Mouse (Mus musculus): ENCODE data around the gene 6430550D23Rik. TPM values are rescaled to one million over a fixed set of nuclear protein-coding genes. Genes with fewer than 3 reads are reported as not detected.
A peak's percentile ranks its signal among the peaks of the same experiment; 100 is the strongest.
"Not testable (repeated sequence)": the region's sequence is repeated elsewhere in the genome, so short reads cannot be mapped to it uniquely, and the experiment has no call there.

6430550D23Rik gene
- polyA plus RNA-seq, 1 experiment: 1.8 TPM

DNA sequence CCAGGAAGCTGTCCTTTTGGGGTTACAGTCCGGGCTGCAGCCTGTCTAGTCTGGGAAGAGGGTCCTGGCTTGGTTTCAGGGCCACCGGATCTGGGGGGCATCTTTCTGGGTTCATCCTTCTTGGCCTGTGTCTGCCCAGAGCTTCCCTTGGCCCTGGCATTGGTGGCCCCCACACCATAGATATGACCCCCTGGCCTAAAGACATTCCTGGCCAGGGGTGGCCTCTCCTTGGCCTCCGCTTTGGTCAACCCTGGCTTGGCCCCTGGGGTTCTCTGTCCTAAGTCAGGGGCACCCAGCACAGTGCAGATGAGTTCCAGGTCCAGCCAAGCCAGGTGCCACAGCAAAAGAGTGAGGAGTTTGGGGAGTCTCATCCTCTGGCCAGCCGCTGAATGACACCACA is 63.1 kb downstream of the 6430550D23Rik start:
- Histone ChIP-seq H3K4me3 (replicated peaks; ENCODE audit: extremely low read depth, low read depth, low read length) (no peak overlapping the region), H3K4me1 (ENCODE audit: control insufficient read depth, insufficient read depth, low read length) (no peaks in the 10 kb centered on the region)
- DNase-seq: no peak
- TF ChIP-seq CTCF (IDR thresholded peaks at IDR 0.05; ENCODE audit: insufficient read depth, low read length) (no peak), POLR2A (IDR thresholded peaks at IDR 0.05; ENCODE audit: borderline replicate concordance, extremely low read depth, low read depth, low read length) (no peak)
- 81% methylated on average over 4 of the region's 4 CpGs for WGBS

GRCm38 (mm10) chr2:155943463-155943862 is 64.3 kb downstream of the 6430550D23Rik start:
- 22% methylated on average over 8 of the region's 8 CpGs for WGBS
- no peak for TF ChIP-seq CTCF (IDR thresholded peaks at IDR 0.05; ENCODE audit: insufficient read depth, low read length)
- TF ChIP-seq POLR2A (IDR thresholded peaks at IDR 0.05; ENCODE audit: borderline replicate concordance, extremely low read depth, low read depth, low read length): no peak
- Histone ChIP-seq H3K4me1 (ENCODE audit: control insufficient read depth, insufficient read depth, low read length) (no peaks in the 10 kb centered on the region), H3K4me3 (replicated peaks; ENCODE audit: extremely low read depth, low read depth, low read length) (no peak overlapping the region)
- no peak for DNase-seq

- 73% methylated on average over 40 of the region's 40 CpGs for WGBS
- no peak for TF ChIP-seq POLR2A (IDR thresholded peaks at IDR 0.05; ENCODE audit: borderline replicate concordance, extremely low read depth, low read depth, low read length)
- TF ChIP-seq CTCF (IDR thresholded peaks at IDR 0.05; ENCODE audit: insufficient read depth, low read length): no peak
- DNase-seq: no peak
- H3K4me3 ChIP-seq (replicated peaks; ENCODE audit: extremely low read depth, low read depth, low read length): no peak overlapping the region
- H3K4me1 ChIP-seq (ENCODE audit: control insufficient read depth, insufficient read depth, low read length): no peaks in the 10 kb centered on the region
Observed at GRCm38 (mm10) chr2:155941697-155942442, 65.9 kb downstream of the 6430550D23Rik start.

DNA sequence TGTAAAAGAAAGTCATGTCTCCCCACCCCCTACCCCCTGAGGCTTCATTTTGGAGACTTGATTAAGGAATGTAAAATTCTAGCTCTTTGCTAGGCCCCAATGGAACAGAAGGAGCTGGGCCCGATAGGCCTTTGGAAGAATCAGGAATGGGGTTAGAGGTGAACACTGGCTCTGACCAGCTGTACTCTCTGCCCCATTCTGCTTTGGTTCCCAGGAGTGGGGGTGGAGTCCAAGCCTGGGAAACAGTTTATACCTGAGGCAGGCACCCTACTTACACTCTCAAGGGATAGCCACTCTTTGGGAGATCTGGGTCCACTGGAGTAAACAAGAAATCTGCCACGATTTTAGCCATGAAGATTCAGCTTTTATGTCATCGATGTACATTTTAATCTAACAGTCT is 67.1 kb downstream of the 6430550D23Rik start, which contains the start of gene Gm15557:
Gene Gm15557, plus strand, starts transcription at position 48 of the 400 bp plus-strand sequence.
- DNase-seq: no peak
- H3K4me3 ChIP-seq (replicated peaks; ENCODE audit: extremely low read depth, low read depth, low read length): no peak within 1 kb of the TSS
- 86% methylated on average over 3 of the region's 3 CpGs for WGBS
- TF ChIP-seq CTCF (IDR thresholded peaks at IDR 0.05; ENCODE audit: insufficient read depth, low read length) (no peak), POLR2A (IDR thresholded peaks at IDR 0.05; ENCODE audit: borderline replicate concordance, extremely low read depth, low read depth, low read length) (no peak)
- no peaks in the 10 kb centered on the region for H3K4me1 ChIP-seq (ENCODE audit: control insufficient read depth, insufficient read depth, low read length)

DNA sequence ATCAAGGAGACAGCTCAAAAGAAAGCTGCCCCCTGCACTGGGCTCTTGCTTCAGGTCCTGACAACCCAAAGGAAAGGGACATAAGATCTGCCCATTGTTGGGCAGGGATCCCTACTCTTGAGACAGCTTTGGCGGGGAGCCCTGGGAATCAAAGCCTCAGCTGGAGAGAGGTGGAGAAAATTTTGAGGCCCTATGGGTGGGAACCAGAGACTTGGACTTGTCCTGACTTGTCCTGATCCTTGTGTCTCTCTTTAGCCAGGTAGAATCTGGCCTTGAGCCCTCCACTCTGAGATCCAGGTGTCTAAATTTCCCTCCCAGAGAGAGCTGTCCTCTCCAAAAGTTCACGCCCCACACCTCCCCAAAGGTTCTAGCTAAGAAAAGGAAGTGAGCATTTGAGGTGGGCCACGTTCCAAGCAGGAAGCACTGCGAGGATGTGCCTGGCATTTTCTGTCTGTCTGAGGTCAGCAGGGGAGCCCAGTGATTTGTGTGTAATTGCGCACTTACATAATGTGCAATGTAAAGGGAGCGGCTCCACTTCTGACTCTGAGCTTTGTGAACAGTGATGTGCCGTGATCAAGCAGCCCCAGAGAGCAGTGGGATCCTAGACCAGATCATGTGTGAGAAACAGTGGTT is 67.8 kb downstream of the 6430550D23Rik start:
- DNase-seq: no peak
- 43% methylated on average over 7 of the region's 7 CpGs for WGBS
- TF ChIP-seq CTCF (IDR thresholded peaks at IDR 0.05; ENCODE audit: insufficient read depth, low read length) (no peak), POLR2A (IDR thresholded peaks at IDR 0.05; ENCODE audit: borderline replicate concordance, extremely low read depth, low read depth, low read length) (no peak)
- Histone ChIP-seq H3K4me3 (replicated peaks; ENCODE audit: extremely low read depth, low read depth, low read length) (no peak overlapping the region), H3K4me1 (ENCODE audit: control insufficient read depth, insufficient read depth, low read length) (no peaks in the 10 kb centered on the region)

DNA sequence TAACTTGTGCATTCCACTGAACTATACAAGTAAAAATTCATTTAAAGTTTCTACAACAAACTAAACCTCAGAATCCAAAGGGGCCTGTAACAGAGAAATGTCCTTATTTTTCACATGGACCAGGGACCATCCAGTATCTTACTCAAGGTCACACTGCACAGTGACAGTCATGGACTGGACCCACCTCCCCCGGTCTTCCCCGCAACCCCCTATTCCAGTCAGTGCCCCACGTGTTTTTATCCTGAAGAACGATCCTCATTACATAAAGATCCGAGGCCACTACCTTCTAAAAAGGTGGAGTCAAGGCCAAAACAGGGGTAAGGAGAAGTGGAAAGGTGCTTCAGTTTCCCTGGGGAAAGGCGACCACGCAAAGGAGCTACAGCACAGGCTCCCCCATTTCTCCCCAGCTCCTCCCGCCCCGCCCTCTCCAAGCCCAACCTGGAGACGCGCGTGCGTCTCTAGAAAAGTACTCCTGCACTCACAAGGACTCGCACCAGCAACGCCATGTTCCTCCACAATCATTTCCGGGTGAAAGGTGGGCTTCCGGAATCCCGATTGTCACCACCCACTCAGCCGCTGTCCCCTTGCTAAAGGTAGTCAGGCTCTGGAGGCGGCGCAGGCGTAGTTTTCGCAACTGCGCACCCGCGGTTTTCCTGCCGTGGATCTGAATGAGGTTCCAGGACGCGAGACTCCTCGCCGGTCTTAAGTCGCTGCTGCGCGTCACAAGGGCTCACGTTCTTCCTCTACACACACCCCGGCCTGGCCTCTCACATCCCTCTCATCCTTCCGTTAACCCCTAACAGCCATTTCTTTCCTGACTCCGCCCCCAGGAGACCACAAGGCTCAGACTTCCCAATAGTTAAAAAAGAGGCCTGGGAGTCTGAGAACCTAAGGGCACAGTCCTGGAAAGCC is 78.0 kb downstream of the 6430550D23Rik start, which contains the start of gene Uqcc1:
Gene Uqcc1, minus strand, starts transcription at position 780 of the 912 bp plus-strand sequence.
- Histone ChIP-seq H3K4me1 (ENCODE audit: control insufficient read depth, insufficient read depth, low read length) (peaks cover 6% of the 10 kb centered on the region; the same call in 1 of the 2 replicates), H3K4me3 (replicated peaks; ENCODE audit: extremely low read depth, low read depth, low read length) (peak within 1 kb of the TSS; percentile 81)
- DNase-seq: peak; percentile 87
- WGBS: under 1% methylated on average over 38 of the region's 38 CpGs
- TF ChIP-seq POLR2A (IDR thresholded peaks at IDR 0.05; ENCODE audit: borderline replicate concordance, extremely low read depth, low read depth, low read length): peak; percentile 85; the same call in 1 of the 2 replicates
- TF ChIP-seq CTCF (IDR thresholded peaks at IDR 0.05; ENCODE audit: insufficient read depth, low read length): no peak

DNA sequence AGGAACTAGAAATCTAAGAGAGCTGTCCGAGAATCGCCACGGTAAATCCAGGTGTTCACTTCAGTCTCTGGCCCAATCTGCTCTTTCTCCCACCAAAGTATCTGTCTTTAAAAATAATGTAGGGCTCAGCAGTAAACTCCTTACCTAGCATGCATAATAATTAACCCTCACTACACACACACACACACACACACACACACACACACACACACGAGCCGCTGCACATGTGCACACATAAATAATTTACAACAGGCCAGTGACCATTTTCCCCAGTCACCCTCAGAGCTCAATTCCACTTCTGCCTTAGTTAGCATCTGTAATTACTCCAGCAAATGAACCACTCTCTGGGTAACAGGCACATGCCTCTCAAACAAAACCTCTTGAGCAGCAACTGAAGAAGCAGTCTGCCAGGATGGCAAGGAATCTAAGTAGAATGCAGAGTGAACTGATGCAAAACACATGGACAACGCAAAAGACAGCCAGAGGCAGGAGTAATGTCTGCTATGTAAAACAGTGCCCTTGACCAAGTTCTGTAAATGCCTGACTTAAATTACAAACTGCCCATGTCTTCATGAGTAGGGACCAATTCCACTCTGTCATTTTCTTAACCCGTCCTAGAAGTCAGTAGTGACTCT is 78.9 kb downstream of the 6430550D23Rik start:
- DNase-seq: no peak
- Histone ChIP-seq H3K4me1 (ENCODE audit: control insufficient read depth, insufficient read depth, low read length) (peaks cover 6% of the 10 kb centered on the region; the same call in 1 of the 2 replicates), H3K4me3 (replicated peaks; ENCODE audit: extremely low read depth, low read depth, low read length) (no peak overlapping the region)
- TF ChIP-seq POLR2A (IDR thresholded peaks at IDR 0.05; ENCODE audit: borderline replicate concordance, extremely low read depth, low read depth, low read length) (no peak), CTCF (IDR thresholded peaks at IDR 0.05; ENCODE audit: insufficient read depth, low read length) (no peak)
- WGBS: 66% methylated on average over 7 of the region's 7 CpGs

DNA sequence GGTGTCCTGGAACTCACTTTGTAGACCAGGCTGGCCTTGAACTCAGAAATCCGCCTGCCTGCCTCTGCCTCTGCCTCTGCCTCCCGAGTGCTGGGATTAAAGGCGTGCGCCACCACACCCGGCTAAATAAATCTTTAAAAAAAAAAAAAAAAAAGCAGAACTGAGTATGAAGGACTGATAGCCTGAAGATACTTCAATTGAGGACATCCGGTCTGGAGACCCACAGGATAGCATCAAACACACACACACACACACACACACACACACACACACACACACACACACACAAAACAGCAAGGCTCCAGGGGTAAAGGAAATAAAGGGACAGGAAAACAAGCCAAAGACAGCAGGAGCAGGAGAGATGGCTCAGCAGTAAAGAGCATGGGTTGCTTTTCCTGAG is 82.6 kb downstream of the 6430550D23Rik start:
- H3K4me1 ChIP-seq (ENCODE audit: control insufficient read depth, insufficient read depth, low read length); DNase-seq; H3K4me3 ChIP-seq (replicated peaks; ENCODE audit: extremely low read depth, low read depth, low read length): not testable (repeated sequence)
- 88% methylated on average over 6 of the region's 6 CpGs for WGBS

Other genes with a start within 250 kb of the 6430550D23Rik start
- 0.03 and 0.06 TPM in 2 replicates for gene Mmp24, start 232.6 kb downstream of the 6430550D23Rik start, polyA plus RNA-seq (2012; rRNA removed)
- gene BC029722, start 188.6 kb downstream of the 6430550D23Rik start, polyA plus RNA-seq (2012; rRNA removed): 57.4 and 65.1 TPM in 2 replicates
- gene Eif6, start 181.1 kb downstream of the 6430550D23Rik start, polyA plus RNA-seq (2012; rRNA removed): 85.1 and 112 TPM in 2 replicates
- 0.03 and 2.1 TPM in 2 replicates for gene Fam83c, start 173.1 kb downstream of the 6430550D23Rik start, polyA plus RNA-seq (2012; rRNA removed)
- 13.5 and 24.0 TPM in 2 replicates for gene Uqcc1, start 77.7 kb downstream of the 6430550D23Rik start, polyA plus RNA-seq (2012; rRNA removed)
- not detected in 2 replicates for gene Gm15557, start 67.2 kb downstream of the 6430550D23Rik start, polyA plus RNA-seq (2012; rRNA removed)
- gene Gdf5, start 62.6 kb downstream of the 6430550D23Rik start, polyA plus RNA-seq (2012; rRNA removed): 0.37 and 0.59 TPM in 2 replicates
- 7.1 and 9.1 TPM in 2 replicates for gene Cep250, start 51.5 kb downstream of the 6430550D23Rik start, polyA plus RNA-seq (2012; rRNA removed)
- gene Ergic3, start 68 bp upstream of the 6430550D23Rik start, polyA plus RNA-seq (2012; rRNA removed): 227 and 260 TPM in 2 replicates
- gene Fer1l4, start 45.0 kb upstream of the 6430550D23Rik start, polyA plus RNA-seq (2012; rRNA removed): 0.63 and 0.98 TPM in 2 replicates
- gene Spag4, start 57.2 kb upstream of the 6430550D23Rik start, polyA plus RNA-seq (2012; rRNA removed): 1.1 and 1.8 TPM in 2 replicates
- 114 and 121 TPM in 2 replicates for gene Cpne1, start 104.0 kb upstream of the 6430550D23Rik start, polyA plus RNA-seq (2012; rRNA removed)
- gene Rbm12, start 104.0 kb upstream of the 6430550D23Rik start, polyA plus RNA-seq (2012; rRNA removed): 12.5 and 21.1 TPM in 2 replicates
- 5.1 and 6.5 TPM in 2 replicates for gene Gm28036, start 119.1 kb upstream of the 6430550D23Rik start, polyA plus RNA-seq (2012; rRNA removed)
- gene Romo1, start 136.1 kb upstream of the 6430550D23Rik start, polyA plus RNA-seq (2012; rRNA removed): 203 and 218 TPM in 2 replicates
- 40.6 and 42.8 TPM in 2 replicates for gene Nfs1, start 136.2 kb upstream of the 6430550D23Rik start, polyA plus RNA-seq (2012; rRNA removed)
- 65.2 and 81.0 TPM in 2 replicates for gene Rbm39, start 172.3 kb upstream of the 6430550D23Rik start, polyA plus RNA-seq (2012; rRNA removed)
- gene Phf20, start 188.5 kb upstream of the 6430550D23Rik start, polyA plus RNA-seq (2012; rRNA removed): 15.8 and 19.9 TPM in 2 replicates

All from lung, adult 2 months (tissue).